Mouse (Mus musculus): Measurements from ENCODE around the gene Slc22a2. TPM values are rescaled to one million over a fixed set of nuclear protein-coding genes. Genes with fewer than 3 reads are reported as not detected.

Gene Slc22a2
- polyA plus RNA-seq, 2 experiments: not detected

DNA sequence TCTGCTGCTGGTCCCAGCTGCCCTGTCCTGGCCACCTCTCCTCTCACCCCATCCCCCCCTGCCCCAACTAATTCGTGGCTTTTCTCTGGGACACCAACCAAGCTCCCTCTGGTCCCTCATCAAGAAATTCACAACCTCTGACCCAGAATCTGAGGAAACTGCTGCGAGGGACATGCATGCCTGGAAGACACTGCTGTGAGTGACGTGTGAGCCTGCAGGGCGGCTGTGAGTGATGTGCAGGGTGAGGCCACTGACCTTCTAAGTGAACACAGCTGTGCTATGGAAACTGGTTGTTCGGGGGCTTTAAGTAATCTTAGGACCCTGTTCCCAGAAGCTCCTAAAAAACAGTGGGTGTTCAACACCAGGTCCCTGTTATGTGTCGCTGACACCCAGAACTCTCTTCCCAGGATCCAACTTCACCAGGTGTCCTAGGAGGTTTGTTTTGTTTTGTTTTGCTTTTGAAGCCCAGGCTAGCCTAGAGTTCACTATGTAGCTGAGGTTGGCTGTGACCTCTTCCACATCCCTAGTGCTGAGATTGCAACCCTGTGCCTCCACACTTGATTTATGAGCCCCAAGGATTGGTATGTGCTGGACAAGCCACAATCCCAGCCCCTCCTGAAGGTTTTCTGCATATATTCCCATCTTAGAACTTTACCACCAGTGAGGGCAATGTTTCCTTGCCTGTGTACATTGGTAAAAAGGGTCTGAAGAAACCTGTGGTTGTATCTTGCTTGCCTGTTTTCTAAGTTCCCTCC is 47.2 kb downstream of the Slc22a2 start:
- H3K4me1 ChIP-seq (ENCODE audit: control insufficient read depth, insufficient read depth, low read length): 0 out of 2 replicates have a peak, but pooled peaks cover 3% of the 10 kb centered on the region
- no peaks in the 10 kb centered on the region for H3K27me3 ChIP-seq (ENCODE audit: control insufficient read depth, insufficient read depth, low read length)
- TF ChIP-seq POLR2A (IDR thresholded peaks at IDR 0.05; ENCODE audit: borderline replicate concordance, extremely low read depth, insufficient read depth, insufficient read length): no peak
- no peaks in the 10 kb centered on the region for H3K36me3 ChIP-seq (ENCODE audit: control insufficient read depth, insufficient read depth, low read length)
- ATAC-seq (ENCODE audit: low FRiP score, low read depth) (no peak), DNase-seq (ENCODE audit: low spot score) (no peak)
- H3K27ac ChIP-seq (replicated peaks; ENCODE audit: low read depth, low read length): no peak overlapping the region
- no peak overlapping the region for H3K4me2 ChIP-seq (replicated peaks; ENCODE audit: low read depth, low read length, severe bottlenecking)
- no peak overlapping the region for H3K4me3 ChIP-seq (replicated peaks; ENCODE audit: low read length)
- no peak overlapping the region for H3K9ac ChIP-seq (ENCODE audit: low read depth, low read length, severe bottlenecking)
- WGBS: 12% methylated on average over 6 of the region's 6 CpGs
- H3K9me3 ChIP-seq (ENCODE audit: control insufficient read depth, low read length): no peaks in the 10 kb centered on the region

GRCm38 (mm10) chr17:12631771-12632600 is 48.1 kb downstream of the Slc22a2 start:
- no peaks in the 10 kb centered on the region for H3K36me3 ChIP-seq (ENCODE audit: control insufficient read depth, insufficient read depth, low read length)
- TF ChIP-seq POLR2A (IDR thresholded peaks at IDR 0.05; ENCODE audit: borderline replicate concordance, extremely low read depth, insufficient read depth, insufficient read length): no peak
- no peak overlapping the region for H3K4me3 ChIP-seq (replicated peaks; ENCODE audit: low read length)
- H3K27ac ChIP-seq (replicated peaks; ENCODE audit: low read depth, low read length): no peak overlapping the region
- H3K27me3 ChIP-seq (ENCODE audit: control insufficient read depth, insufficient read depth, low read length): no peaks in the 10 kb centered on the region
- ATAC-seq (ENCODE audit: low FRiP score, low read depth): no peak
- WGBS: 25% methylated on average over 7 of the region's 7 CpGs
- 0 out of 2 replicates have a peak, but pooled peaks cover 3% of the 10 kb centered on the region for H3K4me1 ChIP-seq (ENCODE audit: control insufficient read depth, insufficient read depth, low read length)
- H3K9me3 ChIP-seq (ENCODE audit: control insufficient read depth, low read length): no peaks in the 10 kb centered on the region
- H3K4me2 ChIP-seq (replicated peaks; ENCODE audit: low read depth, low read length, severe bottlenecking): no peak overlapping the region
- H3K9ac ChIP-seq (ENCODE audit: low read depth, low read length, severe bottlenecking): no peak overlapping the region
- no peak for DNase-seq (ENCODE audit: low spot score)

GRCm38 (mm10) chr17:12634814-12635213 is 50.9 kb downstream of the Slc22a2 start:
- TF ChIP-seq POLR2A (IDR thresholded peaks at IDR 0.05; ENCODE audit: borderline replicate concordance, extremely low read depth, insufficient read depth, insufficient read length): no peak
- ATAC-seq (ENCODE audit: low FRiP score, low read depth) (no peak), DNase-seq (ENCODE audit: low spot score) (no peak)
- H3K27me3 ChIP-seq (ENCODE audit: control insufficient read depth, insufficient read depth, low read length): no peaks in the 10 kb centered on the region
- H3K9me3 ChIP-seq (ENCODE audit: control insufficient read depth, low read length): no peaks in the 10 kb centered on the region
- H3K9ac ChIP-seq (ENCODE audit: low read depth, low read length, severe bottlenecking): no peak overlapping the region
- 65% methylated on average over 4 of the region's 4 CpGs for WGBS
- H3K4me2 ChIP-seq (replicated peaks; ENCODE audit: low read depth, low read length, severe bottlenecking): no peak overlapping the region
- 0 out of 2 replicates have a peak, but pooled peaks cover 3% of the 10 kb centered on the region for H3K4me1 ChIP-seq (ENCODE audit: control insufficient read depth, insufficient read depth, low read length)
- no peaks in the 10 kb centered on the region for H3K36me3 ChIP-seq (ENCODE audit: control insufficient read depth, insufficient read depth, low read length)
- H3K4me3 ChIP-seq (replicated peaks; ENCODE audit: low read length): no peak overlapping the region
- H3K27ac ChIP-seq (replicated peaks; ENCODE audit: low read depth, low read length): no peak overlapping the region

- H3K4me3 ChIP-seq (replicated peaks; ENCODE audit: low read length): no peak overlapping the region
- no peak overlapping the region for H3K27ac ChIP-seq (replicated peaks; ENCODE audit: low read depth, low read length)
- H3K4me1 ChIP-seq (ENCODE audit: control insufficient read depth, insufficient read depth, low read length): no peaks in the 10 kb centered on the region
- H3K4me2 ChIP-seq (replicated peaks; ENCODE audit: low read depth, low read length, severe bottlenecking): no peak overlapping the region
- H3K9me3 ChIP-seq (ENCODE audit: control insufficient read depth, low read length): no peaks in the 10 kb centered on the region
- 93% methylated on average over 3 of the region's 3 CpGs for WGBS
- no peaks in the 10 kb centered on the region for H3K36me3 ChIP-seq (ENCODE audit: control insufficient read depth, insufficient read depth, low read length)
- no peak for ATAC-seq (ENCODE audit: low FRiP score, low read depth)
- no peak for DNase-seq (ENCODE audit: low spot score)
- TF ChIP-seq POLR2A (IDR thresholded peaks at IDR 0.05; ENCODE audit: borderline replicate concordance, extremely low read depth, insufficient read depth, insufficient read length): no peak
- no peaks in the 10 kb centered on the region for H3K27me3 ChIP-seq (ENCODE audit: control insufficient read depth, insufficient read depth, low read length)
- no peak overlapping the region for H3K9ac ChIP-seq (ENCODE audit: low read depth, low read length, severe bottlenecking)
Observed at GRCm38 (mm10) chr17:12639585-12639984, 55.7 kb downstream of the Slc22a2 start.

DNA sequence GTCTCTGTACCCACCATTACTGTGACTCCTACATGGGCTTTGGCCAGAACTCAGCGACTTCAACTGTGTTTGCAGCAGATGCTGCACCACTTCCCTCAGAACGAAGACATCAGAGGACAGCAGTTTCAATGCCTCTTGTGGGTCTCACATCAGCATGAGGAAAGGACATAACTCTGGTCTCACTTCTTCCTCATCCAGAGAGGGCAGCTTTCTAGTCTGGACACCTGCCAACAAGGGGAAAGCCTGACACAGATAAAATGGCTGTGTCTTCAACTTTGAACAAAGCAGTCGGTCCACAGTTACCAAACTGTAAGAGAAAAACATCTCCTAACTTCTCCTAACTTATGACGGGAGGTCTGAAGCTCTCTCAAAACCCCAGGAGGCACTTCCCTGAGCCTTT is 57.2 kb downstream of the Slc22a2 start:
- no peak overlapping the region for H3K4me2 ChIP-seq (replicated peaks; ENCODE audit: low read depth, low read length, severe bottlenecking)
- no peak overlapping the region for H3K4me3 ChIP-seq (replicated peaks; ENCODE audit: low read length)
- H3K36me3 ChIP-seq (ENCODE audit: control insufficient read depth, insufficient read depth, low read length): no peaks in the 10 kb centered on the region
- WGBS: 79% methylated on average over 4 of the region's 4 CpGs
- no peak overlapping the region for H3K27ac ChIP-seq (replicated peaks; ENCODE audit: low read depth, low read length)
- no peak overlapping the region for H3K9ac ChIP-seq (ENCODE audit: low read depth, low read length, severe bottlenecking)
- ATAC-seq (ENCODE audit: low FRiP score, low read depth) (no peak), DNase-seq (ENCODE audit: low spot score) (no peak)
- H3K27me3 ChIP-seq (ENCODE audit: control insufficient read depth, insufficient read depth, low read length): no peaks in the 10 kb centered on the region
- no peaks in the 10 kb centered on the region for H3K4me1 ChIP-seq (ENCODE audit: control insufficient read depth, insufficient read depth, low read length)
- TF ChIP-seq POLR2A (IDR thresholded peaks at IDR 0.05; ENCODE audit: borderline replicate concordance, extremely low read depth, insufficient read depth, insufficient read length): no peak
- no peaks in the 10 kb centered on the region for H3K9me3 ChIP-seq (ENCODE audit: control insufficient read depth, low read length)
